Mouse (Mus musculus): Measurements from ENCODE around the gene Camk1g. TPM values are rescaled to one million over a fixed set of nuclear protein-coding genes. Genes with fewer than 3 reads are reported as not detected.

Camk1g gene
- 7.4 and 7.8 TPM in 2 replicates for polyA plus RNA-seq (2015; fragmentation: Nextera tagmentation; extraction: Ambion mirVana)

GRCm38 (mm10) chr1:193370096-193370495 lies at the start of gene Camk1g:
Gene Camk1g (minus strand): TSS chr1:193370298.
- Histone ChIP-seq H3K4me3 (peak within 1 kb of the TSS; percentile 38), H3K9ac (no peak within 1 kb of the TSS), H3K9me3 (no peaks in the 10 kb centered on the region), H3K36me3 (no peaks in the 10 kb centered on the region), H3K27ac (no peak within 1 kb of the TSS), H3K27me3 (no peaks in the 10 kb centered on the region), H3K4me2 (peak within 1 kb of the TSS; percentile 35), H3K4me1 (peaks cover 25% of the 10 kb centered on the region)
- ATAC-seq (ENCODE audit: insufficient number of reproducible peaks, low FRiP score, low TSS enrichment, low read depth), result peak; percentile 50; the same call in 1 of the 2 replicates
- 5% methylated on average over 2 of the region's 2 CpGs for WGBS

DNA sequence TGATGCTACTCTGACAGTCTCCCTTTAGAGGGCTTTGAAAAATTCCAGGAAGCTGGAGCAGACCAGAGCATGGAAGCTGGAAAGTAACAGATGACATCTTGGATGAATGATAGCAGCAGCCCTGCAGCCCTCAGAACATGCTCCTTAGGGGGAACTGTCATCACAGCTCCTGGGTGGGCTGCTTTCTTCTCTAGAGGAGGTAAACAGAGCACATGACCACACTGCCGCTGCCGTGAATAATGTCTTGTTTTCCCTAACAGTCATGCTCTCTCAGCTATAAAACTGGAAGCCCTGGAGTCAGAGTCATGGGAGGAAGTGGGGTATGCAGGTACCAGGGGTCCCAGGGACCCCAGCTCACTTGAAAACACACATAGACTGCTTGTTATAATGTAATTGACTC lies 49.1 kb upstream of the Camk1g start:
- no peak overlapping the region for H3K27ac ChIP-seq
- H3K9ac ChIP-seq, result no peak overlapping the region
- 0% methylated on average over 2 of the region's 2 CpGs for WGBS
- ATAC-seq (ENCODE audit: insufficient number of reproducible peaks, low FRiP score, low TSS enrichment, low read depth), result no peak
- no peaks in the 10 kb centered on the region for H3K9me3 ChIP-seq
- H3K4me3 ChIP-seq, result no peak overlapping the region
- no peaks in the 10 kb centered on the region for H3K27me3 ChIP-seq
- H3K4me1 ChIP-seq, result peaks cover 10% of the 10 kb centered on the region; the same call in 1 of the 2 replicates
- no peaks in the 10 kb centered on the region for H3K36me3 ChIP-seq
- no peak overlapping the region for H3K4me2 ChIP-seq

DNA sequence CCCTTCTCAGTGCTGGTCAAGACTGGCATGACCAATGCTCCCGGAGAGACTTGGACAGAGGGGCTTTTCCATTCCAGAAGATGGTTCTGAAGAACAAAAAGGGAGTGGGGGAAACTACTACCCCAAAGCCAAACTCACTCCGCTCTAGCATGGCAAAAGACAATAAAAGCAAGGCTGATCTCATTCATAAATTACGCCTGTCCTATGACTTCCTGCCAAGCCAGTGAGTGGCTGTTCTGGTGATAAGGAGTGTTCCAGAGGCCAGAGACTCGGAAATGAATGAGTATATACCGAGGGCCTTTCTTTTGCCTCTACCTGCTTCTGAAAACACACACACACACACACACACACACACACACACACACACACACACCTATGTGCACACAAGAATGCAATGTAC lies 48.6 kb upstream of the Camk1g start:
- H3K4me2 ChIP-seq, result no peak overlapping the region
- no peak overlapping the region for H3K4me3 ChIP-seq
- ATAC-seq (ENCODE audit: insufficient number of reproducible peaks, low FRiP score, low TSS enrichment, low read depth), result no peak
- peaks cover 10% of the 10 kb centered on the region; the same call in 1 of the 2 replicates for H3K4me1 ChIP-seq
- H3K9me3 ChIP-seq, result no peaks in the 10 kb centered on the region
- H3K9ac ChIP-seq, result no peak overlapping the region
- no peaks in the 10 kb centered on the region for H3K36me3 ChIP-seq
- WGBS, result 52% methylated on average over 5 of the region's 5 CpGs
- H3K27me3 ChIP-seq, result no peaks in the 10 kb centered on the region
- no peak overlapping the region for H3K27ac ChIP-seq

DNA sequence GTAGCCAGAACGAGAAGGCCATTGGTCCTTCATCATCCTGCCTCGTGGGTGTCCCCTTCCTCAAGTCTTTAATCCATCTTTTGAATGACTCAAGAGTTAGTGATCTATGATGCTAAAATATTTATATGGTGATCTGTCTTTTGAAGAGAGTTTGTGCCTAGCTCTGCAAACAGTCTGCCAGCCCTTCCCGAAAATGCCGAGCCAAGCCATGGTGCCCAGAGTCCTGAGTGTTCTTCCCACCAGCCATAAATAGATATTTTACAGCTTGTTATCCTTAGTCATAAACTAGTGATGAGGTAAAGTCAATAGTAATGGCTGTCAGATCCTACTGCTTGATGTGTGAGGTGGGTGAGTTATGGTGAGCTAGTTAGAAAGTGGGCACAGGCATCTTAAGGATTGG lies 44.0 kb upstream of the Camk1g start:
- Histone ChIP-seq H3K9ac (no peak overlapping the region), H3K36me3 (no peaks in the 10 kb centered on the region), H3K9me3 (no peaks in the 10 kb centered on the region), H3K4me3 (no peak overlapping the region), H3K4me2 (no peak overlapping the region), H3K27me3 (no peaks in the 10 kb centered on the region), H3K4me1 (peaks cover 4% of the 10 kb centered on the region; the same call in 1 of the 2 replicates), H3K27ac (no peak overlapping the region)
- 60% methylated on average over 4 of the region's 4 CpGs for WGBS
- ATAC-seq (ENCODE audit: insufficient number of reproducible peaks, low FRiP score, low TSS enrichment, low read depth), result no peak

- H3K4me1 ChIP-seq, result no peaks in the 10 kb centered on the region
- H3K27me3 ChIP-seq, result no peaks in the 10 kb centered on the region
- H3K9me3 ChIP-seq, result no peaks in the 10 kb centered on the region
- no peaks in the 10 kb centered on the region for H3K36me3 ChIP-seq
- WGBS, result 68% methylated on average over 5 of the region's 5 CpGs
- no peak overlapping the region for H3K9ac ChIP-seq
- ATAC-seq (ENCODE audit: insufficient number of reproducible peaks, low FRiP score, low TSS enrichment, low read depth), result no peak
- no peak overlapping the region for H3K4me2 ChIP-seq
- H3K4me3 ChIP-seq, result no peak overlapping the region
- H3K27ac ChIP-seq, result no peak overlapping the region
Observed at GRCm38 (mm10) chr1:193413368-193414000, 43.4 kb upstream of the Camk1g start.

- WGBS, result 49% methylated on average over 6 of the region's 6 CpGs
- Histone ChIP-seq H3K4me1 (no peaks in the 10 kb centered on the region), H3K4me2 (no peak overlapping the region), H3K9me3 (no peaks in the 10 kb centered on the region), H3K36me3 (no peaks in the 10 kb centered on the region), H3K4me3 (no peak overlapping the region), H3K27ac (no peak overlapping the region), H3K9ac (no peak overlapping the region), H3K27me3 (no peaks in the 10 kb centered on the region)
- ATAC-seq (ENCODE audit: insufficient number of reproducible peaks, low FRiP score, low TSS enrichment, low read depth), result no peak
Observed at GRCm38 (mm10) chr1:193407487-193407886, 37.4 kb upstream of the Camk1g start.

GRCm38 (mm10) chr1:193406059-193406642 lies 36.1 kb upstream of the Camk1g start:
- Histone ChIP-seq H3K9ac (no peak overlapping the region), H3K27ac (no peak overlapping the region), H3K4me3 (no peak overlapping the region), H3K27me3 (no peaks in the 10 kb centered on the region), H3K9me3 (no peaks in the 10 kb centered on the region), H3K36me3 (no peaks in the 10 kb centered on the region), H3K4me1 (no peaks in the 10 kb centered on the region), H3K4me2 (no peak overlapping the region)
- ATAC-seq (ENCODE audit: insufficient number of reproducible peaks, low FRiP score, low TSS enrichment, low read depth), result no peak
- WGBS, result 41% methylated on average over 6 of the region's 6 CpGs

DNA sequence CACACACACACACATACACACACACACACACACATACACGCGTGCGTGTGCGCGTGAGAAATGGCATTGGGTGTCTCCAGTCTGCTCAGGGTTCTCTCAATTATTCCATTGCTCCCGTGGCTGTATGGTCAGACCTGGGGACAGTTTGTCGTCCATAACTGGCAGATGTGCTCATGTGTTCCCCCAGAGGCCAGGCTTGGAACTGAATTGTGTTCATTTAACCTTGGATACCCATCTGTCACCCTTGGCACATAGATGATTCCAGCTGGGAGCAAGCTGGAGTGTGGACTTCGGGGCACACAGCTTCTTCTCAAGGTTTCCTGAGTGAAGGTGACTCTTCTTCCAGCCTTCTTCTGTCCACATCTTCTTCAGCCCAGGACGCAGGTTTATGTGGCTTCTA lies 31.6 kb upstream of the Camk1g start:
- H3K27ac ChIP-seq, result no peak overlapping the region
- no peak overlapping the region for H3K4me3 ChIP-seq
- no peak for ATAC-seq (ENCODE audit: insufficient number of reproducible peaks, low FRiP score, low TSS enrichment, low read depth)
- WGBS, result 87% methylated on average over 9 of the region's 9 CpGs
- H3K9ac ChIP-seq, result no peak overlapping the region
- peaks cover 7% of the 10 kb centered on the region; the same call in 1 of the 2 replicates for H3K4me1 ChIP-seq
- H3K27me3 ChIP-seq, result no peaks in the 10 kb centered on the region
- no peaks in the 10 kb centered on the region for H3K9me3 ChIP-seq
- no peak overlapping the region for H3K4me2 ChIP-seq
- no peaks in the 10 kb centered on the region for H3K36me3 ChIP-seq

- no peak for ATAC-seq (ENCODE audit: insufficient number of reproducible peaks, low FRiP score, low TSS enrichment, low read depth)
- H3K4me2 ChIP-seq, result no peak overlapping the region
- no peaks in the 10 kb centered on the region for H3K9me3 ChIP-seq
- no peaks in the 10 kb centered on the region for H3K36me3 ChIP-seq
- no peaks in the 10 kb centered on the region for H3K27me3 ChIP-seq
- H3K9ac ChIP-seq, result no peak overlapping the region
- H3K4me3 ChIP-seq, result no peak overlapping the region
- no peak overlapping the region for H3K27ac ChIP-seq
- H3K4me1 ChIP-seq, result peaks cover 8% of the 10 kb centered on the region; the same call in 1 of the 2 replicates
- 73% methylated on average over 1 of the region's 1 CpGs for WGBS
Observed at GRCm38 (mm10) chr1:193400348-193400747, 30.2 kb upstream of the Camk1g start.

DNA sequence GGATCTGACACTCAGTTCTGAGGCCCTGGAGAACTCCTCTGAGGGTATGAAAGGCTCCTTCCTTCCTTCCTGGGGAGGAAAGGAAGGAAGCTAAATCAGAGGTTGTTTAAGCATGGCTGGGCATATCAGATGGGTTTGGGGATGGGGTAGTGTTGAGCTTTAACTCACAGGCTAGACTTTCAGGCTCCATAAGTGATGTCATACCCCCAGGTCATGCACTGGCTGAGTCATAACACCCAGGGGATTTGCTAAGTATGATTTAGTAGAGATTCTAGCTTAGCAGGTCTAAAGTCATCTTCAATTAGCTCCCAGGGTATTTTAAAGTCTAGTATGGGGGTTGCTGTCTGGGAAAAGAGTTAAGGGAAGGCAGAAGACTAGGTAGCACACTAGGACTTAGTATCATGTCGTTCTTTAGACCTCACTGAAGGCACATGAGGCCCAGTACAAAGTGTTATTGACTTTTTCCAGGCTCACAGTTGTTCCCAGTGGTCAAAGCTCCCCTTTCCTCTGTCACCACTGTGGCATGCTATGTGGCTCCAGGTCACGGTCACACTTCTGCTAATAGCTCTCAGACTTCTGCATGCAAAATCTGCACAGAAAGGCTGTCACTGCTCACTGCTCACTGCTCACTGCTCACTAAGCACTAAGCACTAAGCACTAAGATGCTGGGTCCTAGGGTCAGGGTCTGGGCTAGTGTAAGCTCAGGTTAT lies 28.8 kb upstream of the Camk1g start:
- Histone ChIP-seq H3K27ac (no peak overlapping the region), H3K4me2 (no peak overlapping the region), H3K4me1 (peaks cover 8% of the 10 kb centered on the region; the same call in 1 of the 2 replicates), H3K9me3 (no peaks in the 10 kb centered on the region), H3K4me3 (no peak overlapping the region), H3K9ac (no peak overlapping the region), H3K27me3 (no peaks in the 10 kb centered on the region), H3K36me3 (no peaks in the 10 kb centered on the region)
- 50% methylated on average over 2 of the region's 2 CpGs for whole genome bisulfite sequencing
- ATAC-seq (ENCODE audit: insufficient number of reproducible peaks, low FRiP score, low TSS enrichment, low read depth), result no peak

GRCm38 (mm10) chr1:193397109-193397508 lies 27.0 kb upstream of the Camk1g start:
- Histone ChIP-seq H3K9ac (no peak overlapping the region), H3K4me2 (no peak overlapping the region), H3K27me3 (no peaks in the 10 kb centered on the region), H3K4me1 (peaks cover 8% of the 10 kb centered on the region; the same call in 1 of the 2 replicates), H3K27ac (no peak overlapping the region), H3K36me3 (no peaks in the 10 kb centered on the region), H3K9me3 (no peaks in the 10 kb centered on the region), H3K4me3 (no peak overlapping the region)
- ATAC-seq (ENCODE audit: insufficient number of reproducible peaks, low FRiP score, low TSS enrichment, low read depth), result no peak

DNA sequence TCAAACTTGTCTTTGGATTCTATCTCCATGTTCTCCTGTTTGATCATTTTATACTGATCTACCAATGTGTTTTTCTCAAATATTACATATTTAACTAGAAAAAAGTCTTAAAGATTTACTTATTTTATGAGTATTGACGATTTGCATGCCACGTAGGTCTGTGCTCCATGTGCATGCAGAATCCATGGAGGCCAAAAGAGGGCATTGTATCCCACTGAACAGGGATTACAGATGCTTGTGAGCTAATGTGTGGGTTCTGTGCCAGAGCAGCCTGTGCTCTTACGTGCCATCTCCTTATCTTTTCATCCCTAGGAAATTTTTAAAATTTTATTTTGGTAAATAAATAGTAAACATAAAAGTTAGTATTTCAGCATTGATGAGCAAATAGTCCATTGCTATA lies 22.2 kb upstream of the Camk1g start:
- Histone ChIP-seq H3K36me3 (no peaks in the 10 kb centered on the region), H3K9me3 (no peaks in the 10 kb centered on the region), H3K4me3 (no peak overlapping the region), H3K27me3 (peaks cover 5% of the 10 kb centered on the region; the same call in 1 of the 2 replicates), H3K4me1 (peaks cover 11% of the 10 kb centered on the region; the same call in 1 of the 2 replicates), H3K27ac (no peak overlapping the region), H3K4me2 (no peak overlapping the region), H3K9ac (no peak overlapping the region)
- ATAC-seq (ENCODE audit: insufficient number of reproducible peaks, low FRiP score, low TSS enrichment, low read depth), result no peak
- WGBS, result 82% methylated on average over 3 of the region's 3 CpGs

Data from limb, embryonic 15.5 days (tissue).